Mouse (Mus musculus): ENCODE data around the gene Magi2.
A peak's percentile ranks its signal among the peaks of the same experiment; 100 is the strongest.

Gene Magi2

GRCm38 (mm10) chr5:19933190-19933589 is 706.4 kb downstream of the Magi2 start:
- DNase-seq (ENCODE audit: low read depth, low spot score) = no peak

- no peak for DNase-seq (ENCODE audit: low read depth, low spot score)
Measured at GRCm38 (mm10) chr5:19951102-19951501, 724.3 kb downstream of the Magi2 start.

- DNase-seq (ENCODE audit: low read depth, low spot score) = no peak
Measured at GRCm38 (mm10) chr5:19964113-19964512, 737.3 kb downstream of the Magi2 start.

GRCm38 (mm10) chr5:19972736-19973135 is 745.9 kb downstream of the Magi2 start:
- DNase-seq (ENCODE audit: low read depth, low spot score) = no peak

GRCm38 (mm10) chr5:19973852-19974251 is 747.0 kb downstream of the Magi2 start:
- no peak for DNase-seq (ENCODE audit: low read depth, low spot score)

GRCm38 (mm10) chr5:19981518-19981917 is 754.7 kb downstream of the Magi2 start:
- DNase-seq (ENCODE audit: low read depth, low spot score) = no peak

- no peak for DNase-seq (ENCODE audit: low read depth, low spot score)
Measured at GRCm38 (mm10) chr5:19982031-19982430, 755.2 kb downstream of the Magi2 start.

- DNase-seq (ENCODE audit: low read depth, low spot score) = no peak
Measured at GRCm38 (mm10) chr5:19999486-19999885, 772.6 kb downstream of the Magi2 start.

- DNase-seq (ENCODE audit: low read depth, low spot score) = no peak
Measured at GRCm38 (mm10) chr5:19999912-20000311, 773.1 kb downstream of the Magi2 start.

GRCm38 (mm10) chr5:20006616-20007015 is 779.8 kb downstream of the Magi2 start:
- no peak for DNase-seq (ENCODE audit: low read depth, low spot score)

GRCm38 (mm10) chr5:20007246-20007645 is 780.4 kb downstream of the Magi2 start:
- DNase-seq (ENCODE audit: low read depth, low spot score) = no peak

- DNase-seq (ENCODE audit: low read depth, low spot score) = no peak
Measured at GRCm38 (mm10) chr5:20010210-20010609, 783.4 kb downstream of the Magi2 start.

- no peak for DNase-seq (ENCODE audit: low read depth, low spot score)
Measured at GRCm38 (mm10) chr5:20018063-20018462, 791.2 kb downstream of the Magi2 start.

GRCm38 (mm10) chr5:20046649-20047048 is 819.8 kb downstream of the Magi2 start:
- DNase-seq (ENCODE audit: low read depth, low spot score) = no peak

- no peak for DNase-seq (ENCODE audit: low read depth, low spot score)
Measured at GRCm38 (mm10) chr5:20048386-20048785, 821.5 kb downstream of the Magi2 start.

- DNase-seq (ENCODE audit: low read depth, low spot score) = no peak
Measured at GRCm38 (mm10) chr5:20050284-20050683, 823.4 kb downstream of the Magi2 start.

GRCm38 (mm10) chr5:20055000-20055399 is 828.2 kb downstream of the Magi2 start:
- peak; percentile 3 for DNase-seq (ENCODE audit: low read depth, low spot score)

GRCm38 (mm10) chr5:20056074-20056842 is 829.4 kb downstream of the Magi2 start:
- no peak for DNase-seq (ENCODE audit: low read depth, low spot score)

- DNase-seq (ENCODE audit: low read depth, low spot score) = no peak
Measured at GRCm38 (mm10) chr5:20056856-20057255, 830.0 kb downstream of the Magi2 start.

GRCm38 (mm10) chr5:20062011-20062410 is 835.2 kb downstream of the Magi2 start:
- DNase-seq (ENCODE audit: low read depth, low spot score) = no peak

- DNase-seq (ENCODE audit: low read depth, low spot score) = no peak
Measured at GRCm38 (mm10) chr5:20065081-20065480, 838.2 kb downstream of the Magi2 start.

- no peak for DNase-seq (ENCODE audit: low read depth, low spot score)
Measured at GRCm38 (mm10) chr5:20068496-20068895, 841.7 kb downstream of the Magi2 start.

GRCm38 (mm10) chr5:20068921-20069486 is 842.2 kb downstream of the Magi2 start:
- DNase-seq (ENCODE audit: low read depth, low spot score) = no peak

Data from 3T3-L1 (cell line).